Mouse (Mus musculus) heart, postnatal 0 days (tissue): ENCODE data around the gene Ccl27a. TPM values are rescaled to one million over a fixed set of nuclear protein-coding genes. Genes with fewer than 3 reads are reported as not detected.

Experiments
- ATAC-seq: fragments of 200-750 bp; cut with Nextera tagmentation; 2 replicates; pipeline ENCODE4 v1.8.0; 2017; ENCODE audit warnings: low read depth, moderate number of reproducible peaks, moderate library complexity; ENCODE audit not compliant: insufficient read depth
- DNase-seq: peaks from one replicate; pipeline ENCODE4 v3.0.0-alpha.2; 2016; ENCODE audit warnings: low spot score
- H3K27ac ChIP-seq: fragments of 300-500 bp; sonication (generic); 2 replicates; pipeline ENCODE4 v1.5.1; 2014; ENCODE audit warnings: low read depth, mild to moderate bottlenecking
- H3K27me3 ChIP-seq: fragments of 300-500 bp; sonication (generic); 2 replicates; pipeline ENCODE4 v1.6.1; 2014; ENCODE audit warnings: low read length, mixed read lengths; ENCODE audit not compliant: control insufficient read depth, insufficient read depth
- H3K36me3 ChIP-seq: fragments of 300-500 bp; sonication (generic); replicated peaks from 2 replicates; pipeline ENCODE4 v1.6.1; 2014; ENCODE audit warnings: low read length, mixed read lengths; ENCODE audit not compliant: control insufficient read depth, insufficient read depth
- H3K4me1 ChIP-seq: fragments of 300-500 bp; sonication (generic); 2 replicates; pipeline ENCODE4 v1.6.1; 2014; ENCODE audit warnings: antibody characterized with exemption; ENCODE audit not compliant: control insufficient read depth, insufficient read depth
- H3K4me2 ChIP-seq: fragments of 300-500 bp; sonication (generic); 2 replicates; pipeline ENCODE4 v1.6.1; 2014; ENCODE audit warnings: low read depth, mild to moderate bottlenecking, low read length, moderate library complexity
- H3K4me3 ChIP-seq: fragments of 300-500 bp; sonication (generic); 2 replicates; pipeline ENCODE4 v1.5.1; 2014; ENCODE audit warnings: low read depth, low read length
- H3K9ac ChIP-seq: fragments of 300-500 bp; sonication (generic); replicated peaks from 2 replicates; pipeline ENCODE4 v1.6.1; 2014; ENCODE audit warnings: low read depth, low read length, mixed read lengths
- H3K9me3 ChIP-seq: fragments of 300-500 bp; sonication (generic); replicated peaks from 2 replicates; pipeline ENCODE4 v1.6.1; 2016; ENCODE audit warnings: low read length; ENCODE audit not compliant: control insufficient read depth
- CTCF ChIP-seq: IDR thresholded peaks from 2 replicates; pipeline ENCODE4 v1.5.1; 2016; ENCODE audit warnings: antibody characterized with exemption, control low read depth, low read depth
- EP300 ChIP-seq: IDR thresholded peaks from 2 replicates; pipeline ENCODE4 v1.6.1; 2016; ENCODE audit warnings: antibody characterized with exemption, low read depth
- WGBS: fragments of 180-500 bp; shearing (Covaris S2); extraction: QIAGEN DNeasy Blood & Tissue Kit; methylation state at CpG from one replicate; pipeline ENCODE4 v1.1.7; 2014; 5-methylcytosine and 5-hydroxymethylcytosine counted together
- polyA plus RNA-seq: library from polyadenylated mRNA; unstranded; fragments of >200 nt; fragmentation: Nextera tagmentation; extraction: Ambion mirVana; gene quantifications from 2 replicates; pipeline ENCODE4 v1.2.1, GENCODE M21; 2015
- total RNA-seq: library from RNA; depleted of rRNA; stranded (reverse); fragments of >200 nt; gene quantifications from 2 replicates; pipeline ENCODE4 v1.2.3, GENCODE M21; 2014; ENCODE audit warnings: low replicate concordance

Gene Ccl27a
- total and polyA plus RNA-seq, 2 experiments from 2014 or later = 49.4 to 73.7 TPM

- Histone ChIP-seq H3K4me3 (no peak overlapping the region), H3K4me1 (peaks cover 43% of the 10 kb centered on the region), H3K36me3 (peaks cover 21% of the 10 kb centered on the region), H3K4me2 (no peak overlapping the region), H3K27me3 (no peaks in the 10 kb centered on the region), H3K27ac (no peak overlapping the region), H3K9ac (no peak overlapping the region), H3K9me3 (no peaks in the 10 kb centered on the region)
- no peak for ATAC-seq
- WGBS = 71% methylated on average over 11 of the region's 11 CpGs
- no peak for DNase-seq
- TF ChIP-seq CTCF = no peak
- no peak for TF ChIP-seq EP300
These were observed 16.0 kb downstream of the Ccl27a start for GRCm38 (mm10) chr4:41758021-41758420.

- no peak for TF ChIP-seq CTCF
- no peak for TF ChIP-seq EP300
- Histone ChIP-seq H3K4me2 (no peak overlapping the region), H3K27ac (no peak overlapping the region), H3K27me3 (no peaks in the 10 kb centered on the region), H3K9ac (no peak overlapping the region), H3K4me3 (no peak overlapping the region), H3K4me1 (peaks cover 36% of the 10 kb centered on the region), H3K36me3 (peaks cover 21% of the 10 kb centered on the region), H3K9me3 (no peaks in the 10 kb centered on the region)
- 89% methylated on average over 13 of the region's 13 CpGs for WGBS
- no peak for DNase-seq
- no peak for ATAC-seq
These were observed 16.7 kb downstream of the Ccl27a start for GRCm38 (mm10) chr4:41757321-41757720.

- Histone ChIP-seq H3K9ac (peak overlapping the region; percentile 37; the same call in 1 of the 2 replicates), H3K27ac (no peak overlapping the region; the same call in 1 of the 2 replicates), H3K27me3 (no peaks in the 10 kb centered on the region), H3K9me3 (no peaks in the 10 kb centered on the region), H3K4me3 (peak overlapping the region; percentile 76), H3K36me3 (peaks cover 21% of the 10 kb centered on the region), H3K4me2 (peak overlapping the region; percentile 93), H3K4me1 (peaks cover 27% of the 10 kb centered on the region)
- TF ChIP-seq EP300 = no peak
- no peak for TF ChIP-seq CTCF
- ATAC-seq = no peak
- WGBS = 68% methylated on average over 8 of the region's 8 CpGs
- no peak for DNase-seq
These were observed 17.6 kb downstream of the Ccl27a start for GRCm38 (mm10) chr4:41756440-41756839.

GRCm38 (mm10) chr4:41755338-41756305 lies 18.4 kb downstream of the Ccl27a start, which contains the start of gene Sigmar1:
Gene Sigmar1 (minus strand): TSS chr4:41756157.
- Histone ChIP-seq H3K27me3 (no peaks in the 10 kb centered on the region), H3K9ac (peak within 1 kb of the TSS; percentile 91), H3K27ac (peak within 1 kb of the TSS; percentile 96), H3K36me3 (peaks cover 21% of the 10 kb centered on the region), H3K4me3 (peak within 1 kb of the TSS; percentile 76), H3K9me3 (no peaks in the 10 kb centered on the region), H3K4me2 (peak within 1 kb of the TSS; percentile 93), H3K4me1 (peaks cover 20% of the 10 kb centered on the region)
- TF ChIP-seq EP300 (peak; percentile 17; the same call in 1 of the 2 replicates), CTCF (peak; percentile 89)
- ATAC-seq (peak; percentile 64), DNase-seq (peak; percentile 87)
- WGBS = under 1% methylated on average over 57 of the region's 57 CpGs

GRCm38 (mm10) chr4:41754797-41755337 lies 19.2 kb downstream of the Ccl27a start, which contains the start of gene Galt:
Gene Galt (plus strand): TSS chr4:41755228.
- peak within 1 kb of the TSS; percentile 96 for H3K27ac ChIP-seq
- no peaks in the 10 kb centered on the region for H3K27me3 ChIP-seq
- 13% methylated on average over 14 of the region's 14 CpGs for WGBS
- H3K4me1 ChIP-seq = peaks cover 18% of the 10 kb centered on the region
- H3K9ac ChIP-seq = peak within 1 kb of the TSS; percentile 91
- H3K4me3 ChIP-seq = peak within 1 kb of the TSS; percentile 76
- TF ChIP-seq CTCF (no peak), EP300 (no peak)
- ATAC-seq (peak; percentile 47), DNase-seq (peak; percentile 28)
- H3K36me3 ChIP-seq = peaks cover 21% of the 10 kb centered on the region
- H3K9me3 ChIP-seq = no peaks in the 10 kb centered on the region
- H3K4me2 ChIP-seq = peak within 1 kb of the TSS; percentile 93
